Mouse (Mus musculus) cerebellum, adult 2 months (tissue): Measurements from ENCODE around the gene Gm9.

ENCODE experiments used
- CTCF ChIP-seq: fragments of 200-500 bp; IDR thresholded peaks from 2 replicates; pipeline ENCODE4 v1.5.1; 2011; ENCODE audit warnings: low read depth, mild to moderate bottlenecking, control low read depth, low read length, moderate library complexity, borderline replicate concordance; ENCODE audit not compliant: insufficient read depth
- POLR2A ChIP-seq: fragments of 200-500 bp; IDR thresholded peaks from 2 replicates; pipeline ENCODE4 v1.6.1; 2011; ENCODE audit warnings: low read length, control low read depth, borderline replicate concordance; ENCODE audit not compliant: insufficient read depth

DNA sequence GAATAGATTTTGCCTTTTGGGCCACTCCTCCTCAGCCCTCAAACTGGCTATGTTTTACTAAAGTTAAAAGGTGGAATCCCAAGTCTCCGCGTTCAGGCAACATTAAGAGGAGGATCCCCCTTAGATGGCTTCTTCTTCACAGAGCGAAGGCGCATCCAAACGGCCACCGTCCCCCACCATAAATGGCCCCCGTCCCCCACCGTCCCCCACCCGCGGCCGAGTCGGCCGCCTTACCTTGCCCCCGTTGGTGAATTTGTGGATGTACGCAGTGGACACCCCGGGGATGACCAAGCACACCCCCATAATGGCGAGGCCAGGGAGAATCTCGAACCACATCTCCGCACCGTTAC is 20.1 kb downstream of the Gm9 start:
- TF ChIP-seq CTCF (no peak), POLR2A (no peak)
